Mouse (Mus musculus) adrenal gland, adult (tissue): ENCODE data around the gene 4930539E08Rik.

Source experiments
- DNase-seq, 2 experiments: peaks; one replicate each; pipeline ENCODE4 v3.0.0; 2022 to 2023; ENCODE audit warnings: low spot score in 1 of 2; ENCODE audit not compliant: inconsistent age in 2 of 2

Gene 4930539E08Rik

DNA sequence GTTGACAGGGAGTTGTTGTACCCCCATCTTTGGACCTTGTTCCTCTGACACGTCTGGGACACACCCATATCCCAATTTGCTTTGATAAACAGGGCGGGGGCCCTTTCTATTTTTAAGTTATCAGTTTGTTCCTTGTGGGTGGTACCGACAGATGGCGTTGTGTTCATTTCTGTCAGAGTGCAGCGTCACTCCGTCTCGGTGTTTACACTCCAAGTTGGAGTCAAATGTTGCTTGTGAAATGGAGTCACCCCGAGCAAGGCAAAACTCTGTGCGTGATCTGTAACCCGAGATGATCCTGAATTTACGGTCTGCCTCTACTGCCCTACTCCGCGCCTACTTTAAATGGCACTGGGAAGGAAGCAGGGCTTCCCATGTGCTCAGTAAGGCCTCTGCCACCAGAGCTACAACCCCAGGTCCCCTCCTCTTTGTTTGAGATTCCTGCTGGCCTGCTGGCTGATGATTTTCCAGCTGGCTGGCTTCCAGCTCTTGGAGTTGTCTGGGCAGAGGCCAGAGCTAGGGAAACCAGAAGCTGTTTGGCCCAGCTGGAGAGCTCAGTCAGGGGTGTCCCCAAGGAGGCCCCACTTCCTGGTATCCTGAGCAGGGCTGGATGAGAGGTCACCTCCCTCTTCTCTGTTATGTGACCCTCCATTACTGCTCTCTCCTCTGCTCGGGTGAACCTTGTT, 15.4 kb upstream of the 4930539E08Rik start:
- peak; percentile 88 to 96 for DNase-seq

DNA sequence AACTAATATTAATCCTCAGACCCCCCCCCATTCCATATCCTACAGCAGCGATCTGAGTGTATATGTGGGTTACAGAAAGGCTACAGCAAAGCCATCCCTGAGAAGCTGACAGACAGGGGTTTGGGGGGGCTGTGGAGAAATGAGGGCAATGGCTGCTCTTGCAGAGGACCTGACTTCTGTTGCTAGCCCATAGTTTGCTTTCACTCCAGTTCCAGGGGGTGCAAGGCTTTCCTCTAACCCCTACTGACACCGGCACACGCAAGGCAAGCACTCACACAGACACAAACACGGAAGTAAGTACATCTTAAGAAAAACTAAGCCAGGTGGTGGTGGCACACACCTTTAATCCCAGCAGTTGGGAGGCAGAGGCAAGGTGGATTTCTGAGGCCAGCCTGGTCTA, 14.2 kb upstream of the 4930539E08Rik start:
- no peak for DNase-seq

DNA sequence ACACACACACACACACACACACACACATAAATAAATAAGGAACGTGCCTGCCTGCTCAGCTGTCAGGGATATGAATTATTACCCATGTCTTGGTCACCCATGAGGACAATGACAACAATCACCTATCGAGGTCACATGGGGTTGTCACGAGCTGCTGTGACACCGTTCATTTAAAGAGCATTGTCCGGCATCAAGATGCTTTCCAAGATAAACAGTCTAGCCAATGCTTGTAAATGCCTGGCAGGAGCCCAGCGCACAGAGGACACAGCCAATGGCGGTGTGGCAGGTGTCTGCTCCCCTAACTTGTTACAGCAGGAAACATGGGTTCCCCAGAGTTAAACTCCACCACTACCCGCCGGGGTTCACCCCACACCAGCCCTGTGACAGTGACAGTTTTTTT, 12.9 kb upstream of the 4930539E08Rik start:
- DNase-seq, result no peak

DNA sequence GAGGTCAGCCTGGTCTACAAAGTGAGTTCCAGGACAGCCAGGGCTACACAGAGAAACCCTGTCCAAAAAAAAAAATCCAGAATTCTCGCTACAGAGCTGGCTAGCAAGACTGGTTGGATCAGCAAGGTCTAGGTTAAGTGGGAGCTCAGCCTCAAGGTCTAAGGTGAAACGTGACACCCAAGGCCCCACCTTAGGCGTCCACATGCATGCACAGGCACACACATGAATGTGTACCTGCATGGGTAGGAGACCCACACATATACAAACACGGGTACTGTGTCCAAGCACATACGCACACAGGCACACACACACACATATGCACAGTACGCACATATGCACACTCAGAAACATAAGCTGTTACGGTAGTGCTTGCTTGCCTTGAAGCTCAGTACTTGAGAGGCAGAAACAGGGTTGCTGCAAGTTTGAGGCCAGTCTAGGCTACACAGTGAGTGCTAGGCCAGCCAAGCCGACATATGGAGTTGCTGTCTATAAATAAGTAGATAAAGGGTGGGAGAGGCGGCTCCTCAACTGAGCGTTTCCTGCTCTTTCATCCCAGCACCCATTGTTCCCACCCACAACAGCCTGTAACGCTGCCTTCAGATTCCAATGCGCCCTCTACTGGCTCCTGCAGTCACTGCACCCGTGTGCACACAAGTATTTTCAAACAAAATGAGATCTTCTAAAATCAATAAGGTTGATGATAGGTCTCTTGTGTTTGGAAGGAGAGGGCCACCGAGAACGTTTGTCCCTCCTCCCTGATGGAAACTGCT, 11.9 kb upstream of the 4930539E08Rik start:
- peak; percentile 46 to 80 for DNase-seq

DNA sequence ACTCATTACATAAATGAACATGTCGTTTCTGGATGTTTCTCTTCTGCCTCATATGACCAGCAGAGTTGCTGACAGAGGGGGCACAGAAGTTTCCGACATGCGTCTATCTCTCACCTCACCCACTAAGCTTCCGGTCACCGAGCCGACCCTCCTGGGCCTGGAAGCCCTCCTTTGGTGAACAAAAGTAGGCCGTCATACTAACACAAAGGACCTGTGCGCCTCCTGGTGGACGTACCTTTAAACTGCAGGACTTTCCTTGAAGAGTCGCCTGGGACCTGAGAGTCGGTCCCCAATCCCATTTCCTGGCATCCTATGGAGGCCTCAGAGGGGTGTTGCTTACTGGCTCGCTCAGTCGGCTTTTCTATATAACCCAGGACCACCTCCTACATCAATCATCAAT, 11.3 kb upstream of the 4930539E08Rik start:
- DNase-seq, result peak; percentile 75 to 93

DNA sequence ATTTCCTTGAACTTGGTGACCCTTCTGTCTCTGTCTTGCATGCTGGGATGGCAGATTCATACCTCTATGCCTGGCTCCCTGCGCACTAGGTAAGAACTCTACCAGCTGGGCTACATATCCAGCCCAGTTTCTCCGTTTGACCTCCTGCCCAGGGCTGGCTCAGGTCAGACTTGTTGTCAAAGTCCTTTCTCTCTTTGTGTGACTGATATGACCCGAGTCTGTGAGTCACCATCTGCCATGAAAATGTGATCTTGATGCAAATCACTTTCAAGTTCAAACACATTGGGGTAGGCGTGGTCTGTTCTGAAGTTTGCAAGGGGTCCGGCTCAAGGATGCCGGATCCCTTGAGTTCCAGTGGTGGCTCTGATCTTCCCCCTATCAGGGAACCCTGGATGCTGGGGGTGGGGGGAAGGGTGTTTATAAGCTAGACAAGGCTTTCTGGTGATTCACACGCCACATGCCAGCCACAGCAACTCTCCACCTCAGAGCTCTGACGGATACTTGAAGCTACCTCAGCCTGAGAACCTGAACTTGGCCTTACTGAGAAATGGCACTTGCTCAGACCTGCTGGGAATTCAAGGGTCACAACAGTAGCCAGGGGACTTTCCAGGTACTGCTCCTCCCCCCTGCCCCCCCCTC, 10.0 kb upstream of the 4930539E08Rik start:
- DNase-seq, result peak; percentile 36 to 84

DNA sequence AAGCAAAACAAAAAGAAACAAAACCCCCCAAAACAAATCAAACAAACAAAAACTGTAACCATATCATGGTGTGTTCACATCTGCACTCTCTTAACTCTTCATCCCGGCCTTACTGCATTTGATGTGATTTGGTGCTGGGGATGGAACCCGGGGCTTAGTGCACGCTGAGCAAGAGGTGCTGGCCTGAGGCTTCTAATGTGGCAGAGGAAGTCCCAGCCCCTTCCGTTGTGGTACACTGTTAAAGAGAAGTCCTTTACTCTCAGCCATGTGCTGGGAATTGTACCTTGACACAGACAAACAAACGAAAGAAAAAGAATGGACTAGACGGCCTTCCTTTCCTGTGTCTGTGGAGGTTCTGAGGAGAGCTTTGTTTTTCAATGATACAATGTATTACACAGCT, 7.0 kb upstream of the 4930539E08Rik start:
- DNase-seq, result no peak

DNA sequence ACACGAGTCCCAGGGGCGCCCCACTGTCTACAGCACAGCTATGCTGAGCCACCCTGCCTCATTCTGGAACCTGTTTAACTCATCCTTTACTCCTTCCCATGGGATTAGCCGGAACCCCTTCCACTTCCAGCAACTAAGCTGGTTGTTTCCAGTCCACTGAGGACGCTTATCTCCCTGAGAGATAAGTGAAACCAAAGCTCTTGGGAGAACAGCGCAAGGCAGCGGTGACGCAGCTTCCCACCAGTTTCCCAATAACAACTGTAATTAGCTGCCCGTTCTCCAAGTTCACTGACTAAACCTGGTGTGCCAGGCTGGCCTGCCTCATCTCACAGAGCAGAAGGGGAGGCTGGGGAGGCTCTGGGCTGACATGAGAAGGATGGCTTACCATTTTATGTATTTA, 6.0 kb upstream of the 4930539E08Rik start:
- DNase-seq, result peak in 1 of 2 experiments; percentile 59

DNA sequence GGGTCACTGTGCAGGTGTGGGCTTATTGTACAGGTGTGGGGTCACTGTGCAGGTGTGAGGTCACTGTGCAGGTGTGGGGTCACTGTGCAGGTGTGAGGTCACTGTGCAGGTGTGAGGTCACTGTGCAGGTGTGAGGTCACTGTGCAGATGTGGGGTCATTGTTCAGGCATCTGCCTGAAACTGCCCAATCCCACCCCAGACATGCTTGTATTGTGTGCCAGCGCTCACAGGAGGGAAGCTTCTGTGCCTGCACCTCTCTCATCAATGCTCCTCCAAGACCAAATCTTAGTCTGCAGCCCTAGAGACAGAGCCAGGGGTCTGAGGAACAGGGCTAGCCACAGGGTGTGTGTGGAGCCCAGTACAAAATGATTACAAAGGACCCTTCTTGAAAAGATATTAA, 1.4 kb upstream of the 4930539E08Rik start:
- DNase-seq, result no peak

DNA sequence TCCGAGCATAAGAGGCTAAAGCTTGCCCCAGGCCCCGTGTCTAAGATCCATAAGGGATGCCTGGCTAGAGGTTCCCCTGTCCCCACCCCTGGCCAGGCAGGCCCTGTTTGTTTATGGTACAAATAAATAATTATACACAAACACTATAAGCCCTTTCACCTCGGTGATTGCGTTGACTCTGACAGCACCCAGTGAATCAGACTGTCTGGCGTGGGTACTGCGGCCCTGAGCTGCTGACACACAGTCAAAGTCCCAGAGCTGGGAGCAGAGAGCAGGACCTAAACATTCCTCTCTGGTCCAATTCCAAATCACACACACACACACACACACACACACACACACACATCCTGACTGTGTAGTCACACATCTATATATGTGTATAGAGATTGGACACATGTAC, 1.2 kb downstream of the 4930539E08Rik start:
- peak in 1 of 2 experiments; percentile 67 for DNase-seq

DNA sequence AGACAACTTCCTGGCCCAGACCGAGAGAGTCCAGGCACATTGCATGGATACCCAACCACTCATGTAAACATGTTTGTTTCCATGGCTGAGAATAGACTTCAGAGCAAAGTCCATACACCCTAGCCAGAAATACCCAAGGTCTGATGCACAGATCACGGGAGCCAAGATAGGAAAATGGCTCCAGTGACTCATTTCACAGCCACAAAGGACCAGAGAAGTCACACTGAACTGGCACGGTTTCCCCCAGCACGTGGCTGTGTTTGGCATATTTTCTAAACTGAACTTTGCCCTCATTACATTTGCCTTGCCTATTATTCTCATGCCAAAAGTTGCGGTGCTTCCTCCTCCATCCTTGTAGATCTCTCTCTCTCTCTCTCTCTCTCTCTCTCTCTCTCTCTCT, 1.9 kb downstream of the 4930539E08Rik start:
- peak; percentile 51 to 83 for DNase-seq

DNA sequence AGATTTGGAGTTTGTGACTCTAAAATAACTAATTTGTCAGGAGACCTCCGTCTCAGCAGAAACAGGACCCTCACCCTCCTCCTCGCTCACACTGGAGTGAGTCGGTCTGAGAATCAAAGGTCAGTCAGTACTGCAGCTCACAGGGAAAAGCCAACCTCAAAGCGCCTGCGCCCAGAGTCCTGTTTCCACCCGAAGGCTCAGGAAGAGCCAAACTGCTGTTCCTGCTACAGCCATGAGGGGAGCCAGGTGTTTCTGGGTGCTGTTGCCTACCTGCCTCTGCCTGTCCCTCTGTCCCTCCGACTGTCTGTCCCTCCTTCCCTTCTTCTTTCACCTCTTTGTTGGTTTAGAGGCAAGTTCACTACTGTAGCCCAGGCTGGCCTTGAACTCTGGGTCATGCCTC, 5.0 kb downstream of the 4930539E08Rik start:
- DNase-seq, result no peak

DNA sequence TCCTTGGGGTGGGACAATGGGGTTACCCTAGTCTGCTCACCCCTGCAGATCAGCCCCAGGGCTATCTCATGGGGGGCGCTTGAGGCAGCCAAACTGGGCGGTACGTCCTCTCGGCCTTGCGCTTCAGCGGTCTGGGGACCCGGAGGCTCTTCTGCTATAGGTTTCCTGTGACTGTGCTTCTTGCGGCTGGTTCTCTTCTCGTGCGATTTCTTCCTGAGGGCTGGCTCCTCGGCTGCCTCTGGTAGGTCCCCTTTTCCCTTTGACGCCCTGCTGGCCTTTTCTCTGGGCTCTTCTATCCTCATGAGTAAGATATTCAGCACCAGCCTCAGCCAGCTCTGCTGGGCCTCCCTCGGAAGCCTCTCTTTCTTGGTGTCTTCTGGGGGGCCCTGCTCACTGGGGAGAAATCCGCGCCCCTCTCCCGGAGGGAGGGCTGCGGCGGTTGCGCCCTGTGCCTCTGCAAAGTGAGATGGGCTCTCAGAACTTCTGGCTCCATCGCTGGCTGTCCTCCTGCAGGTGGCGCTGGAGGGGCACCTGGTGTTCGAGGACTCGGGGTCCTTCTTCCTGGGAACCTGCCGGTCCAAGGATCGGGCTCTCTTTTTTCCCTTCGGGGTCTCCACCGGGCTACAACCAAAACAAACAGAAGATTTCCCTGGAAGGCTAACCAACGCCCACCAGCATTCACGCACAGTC, 5.7 kb downstream of the 4930539E08Rik start:
- peak; percentile 43 to 74 for DNase-seq

DNA sequence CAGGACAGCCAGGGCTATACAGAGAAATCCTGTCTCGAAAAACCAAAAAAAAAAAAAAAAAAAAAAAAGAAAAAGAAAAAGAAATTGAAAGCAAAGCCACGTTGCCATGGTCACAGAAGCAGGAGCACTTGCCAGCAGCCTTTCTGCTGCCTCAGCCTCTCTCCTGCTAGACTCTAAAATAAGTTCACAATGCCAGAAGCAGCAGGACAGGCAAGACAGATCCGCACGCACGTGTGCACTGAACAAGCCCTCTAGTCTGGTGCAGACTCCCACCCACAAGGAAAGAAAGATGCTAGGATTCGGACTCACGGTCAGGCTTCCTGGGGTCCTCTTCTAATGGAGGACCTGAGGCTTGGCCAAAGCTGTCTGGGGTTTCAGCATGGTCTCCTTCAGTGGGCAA, 7.2 kb downstream of the 4930539E08Rik start:
- DNase-seq, result no peak

DNA sequence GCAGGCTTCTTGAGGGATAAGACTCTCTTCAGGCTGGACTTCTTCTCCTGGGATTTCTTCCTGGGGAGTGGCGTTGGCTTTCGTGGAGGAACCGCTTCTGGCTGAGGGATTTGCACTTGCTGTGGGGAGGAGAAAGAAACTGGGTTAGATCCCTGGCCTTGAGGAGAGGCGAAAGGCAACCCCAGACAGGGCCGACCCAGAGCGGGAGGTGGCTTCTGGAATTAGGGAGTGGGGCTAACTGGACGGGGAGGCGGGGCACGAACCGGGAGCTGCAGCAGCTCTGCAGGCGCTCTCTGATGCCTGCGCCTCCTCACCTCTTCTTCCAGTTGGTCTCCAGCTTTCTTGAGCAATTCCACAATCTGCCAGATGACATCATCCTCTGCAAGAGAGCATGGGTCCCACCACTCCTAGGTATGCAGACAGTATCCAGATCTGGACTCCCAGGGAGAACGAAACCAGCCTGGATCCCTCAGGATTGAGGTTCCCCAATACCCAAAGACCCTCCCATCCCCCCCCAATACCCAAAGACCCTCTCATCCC, 9.7 kb downstream of the 4930539E08Rik start:
- no peak for DNase-seq

DNA sequence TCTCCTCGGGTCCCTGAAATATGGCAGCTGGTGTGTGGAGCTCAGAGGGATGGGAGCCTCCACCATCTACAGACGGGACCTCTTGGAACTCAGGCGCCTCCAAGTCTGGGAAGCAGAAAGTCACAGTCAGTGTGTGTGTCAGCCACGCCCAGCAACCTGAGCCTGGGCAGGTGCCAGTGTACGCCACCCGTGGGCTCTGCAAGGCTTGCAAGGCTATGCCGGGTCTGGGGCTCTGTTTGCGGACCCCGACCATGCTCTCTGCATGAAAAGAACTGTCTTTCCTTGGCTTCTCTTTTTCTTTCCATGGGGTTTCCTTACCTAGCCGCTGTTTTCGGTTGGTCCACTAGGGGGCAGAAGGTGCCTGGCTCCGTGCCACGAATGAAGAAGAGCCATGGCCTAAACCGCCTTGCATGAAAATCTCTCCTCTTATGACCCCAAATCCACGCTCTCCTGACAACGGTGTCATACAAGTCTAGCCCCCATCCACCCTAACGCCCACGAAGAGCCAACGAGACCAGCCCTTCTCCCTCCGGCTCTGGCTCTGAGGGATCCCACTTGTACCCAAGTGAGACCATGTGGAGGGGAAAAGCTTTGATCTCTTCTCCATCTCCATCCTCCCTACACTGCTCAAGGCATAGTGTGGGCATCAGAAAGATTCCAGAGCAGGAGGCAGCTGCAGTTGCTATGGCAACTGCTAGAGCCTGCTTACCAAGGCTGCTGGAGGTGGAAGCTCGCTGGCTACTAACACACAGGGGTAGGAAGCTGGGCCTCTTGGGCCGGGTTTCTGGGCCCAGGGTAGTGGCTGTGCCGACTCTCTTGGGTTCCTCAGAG, 10.4 kb downstream of the 4930539E08Rik start:
- peak; percentile 61 to 92 for DNase-seq

DNA sequence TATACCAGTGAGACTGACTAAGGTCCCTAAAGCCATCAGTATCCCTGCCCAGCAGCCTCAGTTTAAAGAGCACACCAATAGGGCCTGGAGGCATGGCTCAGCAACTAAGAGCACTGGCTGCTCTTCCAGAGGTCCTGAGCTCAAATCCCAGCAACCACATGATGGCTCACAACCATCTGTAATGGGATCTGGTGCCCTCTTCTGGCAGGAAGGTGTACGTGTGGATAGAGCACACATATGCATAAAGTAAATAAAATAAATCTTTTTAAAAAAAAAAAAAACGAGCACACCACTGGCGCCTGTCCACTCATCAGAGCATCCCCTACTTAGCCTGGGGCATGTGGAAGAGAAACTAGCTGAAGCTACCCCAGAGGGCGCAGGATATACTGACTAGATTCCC, 13.6 kb downstream of the 4930539E08Rik start:
- DNase-seq, result no peak

DNA sequence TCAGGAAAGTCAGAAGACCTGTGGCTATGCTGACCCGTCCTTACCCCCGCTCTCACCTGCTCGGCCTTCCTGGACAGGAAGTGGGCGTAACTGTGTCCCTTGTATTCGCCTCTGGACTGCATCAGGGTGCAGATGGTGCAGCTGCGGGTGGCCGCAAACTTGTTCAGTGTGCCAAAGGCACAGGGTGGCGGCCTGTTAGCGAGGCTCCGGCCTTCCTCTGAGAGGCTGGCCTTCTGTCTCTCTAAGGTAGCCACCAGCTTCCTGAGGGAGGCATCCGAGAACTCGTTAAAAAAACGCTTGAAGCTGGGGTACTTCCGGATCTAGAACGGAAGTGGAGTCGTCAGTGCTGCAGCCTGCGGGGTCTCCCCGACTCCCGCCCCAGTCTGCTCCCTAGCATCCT, 15.7 kb downstream of the 4930539E08Rik start:
- DNase-seq, result no peak

DNA sequence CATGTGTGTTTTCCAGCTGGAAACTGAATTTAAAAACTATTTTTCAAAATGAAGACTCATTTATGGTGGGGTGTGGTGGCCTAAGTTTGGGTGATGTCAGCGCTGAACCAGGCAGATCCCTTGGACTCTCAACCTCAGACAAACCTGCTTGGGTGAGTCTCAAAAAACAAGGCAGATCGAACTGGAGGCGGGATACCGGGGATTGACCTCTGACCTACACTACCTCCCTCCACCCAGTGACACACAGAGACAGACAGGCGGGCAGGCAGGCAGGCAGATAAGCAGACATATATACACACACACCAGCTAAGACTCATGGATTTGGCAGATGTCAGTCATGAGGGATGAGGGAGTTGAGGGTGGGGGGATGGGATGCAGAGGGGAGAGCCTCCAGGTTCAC, 16.9 kb downstream of the 4930539E08Rik start:
- no peak for DNase-seq

DNA sequence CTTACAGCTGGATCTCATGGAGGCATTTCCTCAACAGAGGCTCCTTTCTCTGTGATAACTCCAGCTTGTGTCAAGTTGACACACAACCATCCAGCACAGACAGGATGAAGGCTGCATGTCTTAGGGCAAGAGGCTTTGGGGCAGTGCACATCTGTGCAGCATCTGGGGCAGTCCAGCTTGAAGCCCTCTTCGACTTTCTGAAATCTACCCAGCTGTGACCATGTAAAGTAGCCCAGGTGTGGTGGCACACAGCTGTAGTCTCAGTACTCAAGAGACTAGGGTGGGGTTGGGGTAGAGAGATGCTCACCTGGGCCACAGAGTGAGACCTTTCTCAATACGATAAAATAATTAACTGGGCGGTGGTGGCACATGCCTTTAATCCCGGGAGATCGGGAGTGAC, 17.3 kb downstream of the 4930539E08Rik start:
- no peak for DNase-seq
